Mouse (Mus musculus): Measurements from ENCODE around the gene Fam184a.
A peak's percentile ranks its signal among the peaks of the same experiment; 100 is the strongest.

Fam184a gene

GRCm38 (mm10) chr10:53597121-53597881, 153.6 kb downstream of the Fam184a start:
- DNase-seq (ENCODE audit: low spot score), result peak; percentile 13

- DNase-seq (ENCODE audit: low spot score), result peak; percentile 96
These were observed 154.2 kb downstream of the Fam184a start, which contains the start of gene Asf1a for GRCm38 (mm10) chr10:53596677-53597120. Gene Asf1a (plus strand): TSS chr10:53596757.

GRCm38 (mm10) chr10:53595744-53596676, 154.9 kb downstream of the Fam184a start:
- DNase-seq (ENCODE audit: low spot score), result no peak

- no peak for DNase-seq (ENCODE audit: low spot score)
These were observed 165.1 kb downstream of the Fam184a start for GRCm38 (mm10) chr10:53585777-53586176.

All from embryo, embryonic 10 days (tissue).